Mouse (Mus musculus) stomach, postnatal 0 days (tissue): ENCODE results near the gene Cox19.

Source experiments
- CTCF ChIP-seq: IDR thresholded peaks from 2 replicates; pipeline ENCODE4 v1.5.1; 2016; ENCODE audit warnings: antibody characterized with exemption, low read depth, mild to moderate bottlenecking, moderate library complexity
- EP300 ChIP-seq: optimal IDR thresholded peaks from 2 replicates; pipeline ENCODE3; 2016; ENCODE audit warnings: antibody characterized with exemption

DNA sequence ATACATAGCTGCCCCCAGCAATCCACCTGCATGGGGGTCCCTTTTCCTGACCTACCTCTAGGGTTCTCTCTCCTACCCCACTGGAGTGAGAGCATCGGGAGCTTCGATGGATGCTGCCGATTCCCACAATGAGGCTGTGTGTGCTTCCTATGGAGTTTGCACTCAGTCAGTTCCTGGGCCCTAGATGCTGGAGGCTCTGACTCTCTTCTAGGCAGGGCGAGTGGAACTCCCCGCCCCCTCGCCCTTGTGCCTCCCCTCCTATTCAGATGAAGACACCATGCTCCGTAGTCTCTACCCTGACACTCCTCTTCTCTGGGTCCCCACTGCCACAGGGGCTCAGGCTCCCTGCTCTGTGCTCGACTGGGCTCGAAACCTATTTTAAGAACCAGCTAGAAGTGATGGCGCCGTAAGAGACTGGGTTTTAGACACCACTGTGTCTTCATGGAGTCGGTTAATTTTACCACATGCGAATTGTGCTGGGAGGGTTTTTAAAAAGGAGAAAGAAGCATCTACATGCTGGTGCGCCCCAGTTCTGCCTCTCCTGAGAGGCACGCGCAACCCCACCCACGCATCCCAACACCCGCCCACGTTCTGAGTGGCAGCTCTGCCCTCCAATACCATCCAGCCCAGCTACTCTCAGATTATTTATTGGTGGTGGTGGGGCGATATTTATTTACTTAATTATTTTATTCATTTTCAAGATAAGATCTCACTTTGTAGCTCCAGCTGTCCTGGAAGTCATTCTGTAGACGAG, 33.3 kb downstream of the Cox19 start:
- no peak for TF ChIP-seq CTCF
- no peak for TF ChIP-seq EP300
